Mouse (Mus musculus): ENCODE measurements at regions not wholly inside any gene's neighbourhood (a gene's known extent, or its start where the extent isn't known, plus 50 kb on each side); places are given as distances from the start of the nearest gene placed in this dataset.

DNA sequence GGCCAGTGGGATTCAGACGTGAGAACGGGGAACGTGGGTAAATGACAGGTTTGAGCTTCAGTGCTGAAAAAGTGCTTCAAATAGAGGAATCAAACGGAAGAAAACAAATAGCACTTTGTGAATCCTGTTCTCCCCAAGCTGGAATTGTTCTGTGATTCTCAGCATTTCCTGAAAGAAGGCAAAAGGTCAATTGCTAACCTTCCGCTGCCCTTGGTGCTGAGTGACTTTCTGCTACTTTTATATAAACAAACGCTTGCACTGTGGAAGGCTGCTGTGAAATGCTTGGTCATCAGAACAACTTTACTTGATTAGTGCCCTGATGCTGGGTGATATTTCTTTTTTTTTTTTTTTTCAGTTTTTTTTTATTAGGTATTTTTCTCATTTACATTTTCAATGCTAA, 192.3 kb upstream of the Chl1 start:
- H3K27ac ChIP-seq: peak overlapping the region; percentile 6; the same call in 1 of the 2 replicates
- no peak overlapping the region for H3K4me3 ChIP-seq (replicated peaks)
- ATAC-seq: no peak
- H3K36me3 ChIP-seq: no peaks in the 10 kb centered on the region
- peaks cover 5% of the 10 kb centered on the region for H3K27me3 ChIP-seq
- WGBS: 18% methylated on average over 6 of the region's 6 CpGs
- H3K4me1 ChIP-seq (replicated peaks): peaks cover 18% of the 10 kb centered on the region
- no peak overlapping the region for H3K9ac ChIP-seq (replicated peaks)
- no peak overlapping the region for H3K4me2 ChIP-seq (replicated peaks)
- no peaks in the 10 kb centered on the region for H3K9me3 ChIP-seq

- Histone ChIP-seq H3K36me3 (no peaks in the 10 kb centered on the region), H3K9ac (replicated peaks) (no peak overlapping the region), H3K27me3 (peaks cover 5% of the 10 kb centered on the region), H3K27ac (no peak overlapping the region; the same call in 1 of the 2 replicates), H3K9me3 (no peaks in the 10 kb centered on the region), H3K4me1 (replicated peaks) (peaks cover 17% of the 10 kb centered on the region), H3K4me2 (replicated peaks) (no peak overlapping the region), H3K4me3 (replicated peaks) (no peak overlapping the region)
- ATAC-seq: no peak
- WGBS: 64% methylated on average over 3 of the region's 3 CpGs
These were observed 191.6 kb upstream of the Chl1 start for GRCm38 (mm10) chr6:103318677-103319359.

- peak; percentile 62; the same call in 1 of the 2 replicates for ATAC-seq
- no peak overlapping the region for H3K4me3 ChIP-seq (replicated peaks)
- WGBS: 65% methylated on average over 2 of the region's 2 CpGs
These were observed 190.4 kb upstream of the Chl1 start for GRCm38 (mm10) chr6:103319964-103320363.

DNA sequence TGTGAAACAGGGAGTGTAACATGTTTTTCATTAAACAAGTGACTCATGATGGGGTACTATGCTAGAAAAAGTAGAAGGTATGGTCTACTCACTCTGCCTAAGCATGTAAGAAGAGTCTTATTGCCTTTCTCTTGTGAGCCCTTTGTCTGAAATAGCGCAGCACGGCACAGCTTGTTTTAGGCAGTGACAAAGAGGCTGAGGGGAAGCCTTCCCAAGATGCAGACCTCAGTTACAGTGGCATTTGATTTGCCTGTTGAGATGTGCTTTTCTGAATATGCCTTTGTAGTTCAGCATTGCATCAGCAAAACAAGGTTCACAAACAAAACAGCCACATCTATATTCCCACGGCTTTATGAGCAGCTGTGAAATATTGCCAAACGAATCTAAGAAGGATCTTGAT, 189.8 kb upstream of the Chl1 start:
- 48% methylated on average over 4 of the region's 4 CpGs for WGBS
- Histone ChIP-seq H3K4me3 (replicated peaks) (no peak overlapping the region), H3K4me1 (replicated peaks) (peaks cover 17% of the 10 kb centered on the region), H3K4me2 (replicated peaks) (no peak overlapping the region), H3K27me3 (no peaks in the 10 kb centered on the region), H3K27ac (peak overlapping the region; percentile 73), H3K9ac (replicated peaks) (no peak overlapping the region), H3K9me3 (no peaks in the 10 kb centered on the region), H3K36me3 (no peaks in the 10 kb centered on the region)
- ATAC-seq: peak; percentile 68; the same call in 1 of the 2 replicates

More at GRCm38 (mm10) chr6:103319964-103320363, 190.4 kb upstream of the Chl1 start:
- peak overlapping the region; percentile 59 for H3K27ac ChIP-seq
- H3K36me3 ChIP-seq: no peaks in the 10 kb centered on the region
- H3K4me2 ChIP-seq (replicated peaks): no peak overlapping the region
- H3K9me3 ChIP-seq: no peaks in the 10 kb centered on the region
- H3K4me1 ChIP-seq (replicated peaks): peaks cover 17% of the 10 kb centered on the region
- no peak overlapping the region for H3K9ac ChIP-seq (replicated peaks)
- 0 out of 2 replicates have a peak, but pooled peaks cover 2% of the 10 kb centered on the region for H3K27me3 ChIP-seq

GRCm38 (mm10) chr6:103321058-103321457, 189.3 kb upstream of the Chl1 start:
- Histone ChIP-seq H3K27ac (no peak overlapping the region), H3K4me3 (replicated peaks) (no peak overlapping the region), H3K9ac (replicated peaks) (no peak overlapping the region), H3K9me3 (no peaks in the 10 kb centered on the region), H3K27me3 (no peaks in the 10 kb centered on the region), H3K36me3 (no peaks in the 10 kb centered on the region), H3K4me2 (replicated peaks) (no peak overlapping the region), H3K4me1 (replicated peaks) (peaks cover 17% of the 10 kb centered on the region)
- peak; percentile 41 for ATAC-seq
- WGBS: 80% methylated on average over 2 of the region's 2 CpGs

- Histone ChIP-seq H3K27me3 (no peaks in the 10 kb centered on the region), H3K9me3 (no peaks in the 10 kb centered on the region), H3K27ac (no peak overlapping the region), H3K36me3 (no peaks in the 10 kb centered on the region), H3K4me2 (replicated peaks) (no peak overlapping the region), H3K4me3 (replicated peaks) (no peak overlapping the region), H3K9ac (replicated peaks) (no peak overlapping the region), H3K4me1 (replicated peaks) (peaks cover 9% of the 10 kb centered on the region; the same call in 1 of the 2 replicates)
- ATAC-seq: no peak
These were observed 187.9 kb upstream of the Chl1 start for GRCm38 (mm10) chr6:103322442-103322841.

DNA sequence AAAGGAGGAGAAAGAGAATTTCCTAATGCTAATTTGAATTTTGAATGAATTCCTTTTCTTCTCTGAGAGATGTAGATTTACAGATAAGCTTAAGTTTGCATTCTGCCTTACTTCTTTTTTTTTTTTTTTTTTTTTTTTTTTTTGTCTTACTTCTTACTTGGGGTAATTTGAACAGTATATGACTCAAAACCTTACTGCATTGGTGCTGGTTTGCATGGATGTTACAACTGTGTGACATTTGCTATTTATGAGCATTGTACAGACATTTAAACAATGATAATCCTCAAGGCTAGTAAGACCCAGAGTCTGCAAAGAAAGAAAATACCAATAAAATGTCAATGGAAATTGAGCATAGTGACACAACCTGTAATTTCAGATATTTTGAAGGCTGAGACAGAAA, 174.7 kb upstream of the Chl1 start:
- Histone ChIP-seq H3K9me3 (no peaks in the 10 kb centered on the region), H3K27me3 (no peaks in the 10 kb centered on the region), H3K4me2 (replicated peaks) (no peak overlapping the region), H3K4me1 (replicated peaks) (peaks cover 8% of the 10 kb centered on the region), H3K9ac (replicated peaks) (no peak overlapping the region), H3K4me3 (replicated peaks) (no peak overlapping the region), H3K27ac (no peak overlapping the region), H3K36me3 (no peaks in the 10 kb centered on the region)
- no peak for ATAC-seq

GRCm38 (mm10) chr6:103339961-103340732, 170.2 kb upstream of the Chl1 start:
- peaks cover 8% of the 10 kb centered on the region for H3K4me1 ChIP-seq (replicated peaks)
- no peak overlapping the region for H3K4me3 ChIP-seq (replicated peaks)
- H3K27me3 ChIP-seq: no peaks in the 10 kb centered on the region
- no peak overlapping the region for H3K27ac ChIP-seq
- no peak overlapping the region for H3K4me2 ChIP-seq (replicated peaks)
- no peak for ATAC-seq
- H3K9me3 ChIP-seq: no peaks in the 10 kb centered on the region
- H3K9ac ChIP-seq (replicated peaks): no peak overlapping the region
- no peaks in the 10 kb centered on the region for H3K36me3 ChIP-seq
- 48% methylated on average over 7 of the region's 7 CpGs for WGBS

- no peaks in the 10 kb centered on the region for H3K36me3 ChIP-seq
- no peak overlapping the region for H3K4me2 ChIP-seq (replicated peaks)
- no peak overlapping the region for H3K9ac ChIP-seq (replicated peaks)
- no peaks in the 10 kb centered on the region for H3K27me3 ChIP-seq
- WGBS: 68% methylated on average over 5 of the region's 5 CpGs
- ATAC-seq: no peak
- H3K9me3 ChIP-seq: no peaks in the 10 kb centered on the region
- H3K27ac ChIP-seq: no peak overlapping the region
- H3K4me3 ChIP-seq (replicated peaks): no peak overlapping the region
- H3K4me1 ChIP-seq (replicated peaks): peaks cover 8% of the 10 kb centered on the region
These were observed 166.9 kb upstream of the Chl1 start for GRCm38 (mm10) chr6:103343515-103343914.

DNA sequence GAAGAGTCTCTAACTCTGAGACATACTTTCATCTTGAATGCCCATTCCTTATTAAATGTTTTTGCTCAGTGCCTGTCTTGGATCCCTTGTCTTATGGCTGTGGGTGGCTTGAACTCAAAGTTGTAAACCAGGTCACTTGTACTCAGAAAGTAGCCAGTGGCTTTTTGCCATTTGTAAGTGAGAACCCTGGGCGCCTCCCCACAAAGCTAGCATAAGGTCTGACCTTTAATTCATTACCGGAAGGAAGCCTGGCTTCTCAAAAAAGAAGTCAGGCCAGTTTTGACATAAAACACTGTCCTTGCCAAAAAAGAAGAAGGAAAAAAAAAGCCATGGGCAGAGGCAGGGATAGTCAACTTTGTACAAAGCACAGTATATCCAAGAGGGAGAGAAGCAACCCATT, 166.0 kb upstream of the Chl1 start:
- 84% methylated on average over 2 of the region's 2 CpGs for whole genome bisulfite sequencing
- H3K27me3 ChIP-seq: no peaks in the 10 kb centered on the region

GRCm38 (mm10) chr6:103345195-103345594, 165.2 kb upstream of the Chl1 start:
- Histone ChIP-seq H3K4me3 (replicated peaks) (no peak overlapping the region), H3K36me3 (no peaks in the 10 kb centered on the region), H3K27ac (no peak overlapping the region), H3K9ac (replicated peaks) (no peak overlapping the region), H3K4me2 (replicated peaks) (no peak overlapping the region), H3K27me3 (no peaks in the 10 kb centered on the region), H3K9me3 (no peaks in the 10 kb centered on the region), H3K4me1 (replicated peaks) (peaks cover 5% of the 10 kb centered on the region)
- no peak for ATAC-seq
- WGBS: 86% methylated on average over 3 of the region's 3 CpGs

More for the DNA sequence above, 166.0 kb upstream of the Chl1 start:
- Histone ChIP-seq H3K4me3 (replicated peaks) (no peak overlapping the region), H3K9me3 (no peaks in the 10 kb centered on the region), H3K9ac (replicated peaks) (no peak overlapping the region), H3K27ac (no peak overlapping the region), H3K36me3 (no peaks in the 10 kb centered on the region), H3K4me2 (replicated peaks) (no peak overlapping the region), H3K4me1 (replicated peaks) (peaks cover 8% of the 10 kb centered on the region)
- no peak for ATAC-seq

DNA sequence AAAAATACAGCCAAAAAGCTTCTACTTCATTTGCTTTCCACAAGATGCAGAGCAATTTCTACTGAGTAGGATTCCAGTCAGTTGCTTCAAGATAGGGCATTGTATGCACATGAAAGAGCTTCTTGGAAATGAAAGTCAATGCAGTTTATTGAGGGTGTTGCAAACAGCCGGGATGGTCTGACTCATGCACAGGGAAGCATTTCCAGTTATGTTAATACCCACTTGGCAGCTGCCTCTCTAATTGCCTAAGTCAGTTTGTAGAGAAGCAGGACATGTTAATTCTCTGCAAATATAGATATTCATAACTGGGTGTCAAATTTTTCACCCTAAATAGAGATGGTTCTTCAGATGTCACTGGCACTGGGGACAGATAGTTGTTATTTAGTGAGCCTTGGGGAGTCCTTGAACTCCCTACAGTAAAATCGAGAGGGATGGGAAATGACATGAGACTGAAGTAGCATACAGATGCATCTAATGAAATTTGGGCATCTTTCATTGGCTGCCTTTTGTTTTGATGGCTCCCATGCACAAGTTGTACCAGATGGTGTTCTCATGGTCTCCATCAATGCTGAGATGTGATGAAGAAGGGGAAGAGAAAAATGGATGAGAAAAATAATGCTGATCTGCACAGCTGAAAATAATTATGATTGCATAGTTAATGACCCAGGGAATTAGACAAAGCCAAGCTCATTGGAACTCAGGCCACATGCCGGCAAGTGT, 157.8 kb upstream of the Chl1 start:
- H3K9ac ChIP-seq (replicated peaks): no peak overlapping the region
- H3K4me1 ChIP-seq (replicated peaks): 0 out of 2 replicates have a peak, but pooled peaks cover 3% of the 10 kb centered on the region
- ATAC-seq: no peak
- no peak overlapping the region for H3K27ac ChIP-seq
- H3K36me3 ChIP-seq: no peaks in the 10 kb centered on the region
- WGBS: 60% methylated on average over 3 of the region's 3 CpGs
- H3K4me3 ChIP-seq (replicated peaks): no peak overlapping the region
- no peaks in the 10 kb centered on the region for H3K9me3 ChIP-seq
- H3K27me3 ChIP-seq: no peaks in the 10 kb centered on the region
- no peak overlapping the region for H3K4me2 ChIP-seq (replicated peaks)
